Mouse (Mus musculus): Measurements from ENCODE around the gene Trim41. TPM values are rescaled to one million over a fixed set of nuclear protein-coding genes. Genes with fewer than 3 reads are reported as not detected.

The Trim41 gene
- polyA plus RNA-seq, 1 experiment = 45.0 TPM

DNA sequence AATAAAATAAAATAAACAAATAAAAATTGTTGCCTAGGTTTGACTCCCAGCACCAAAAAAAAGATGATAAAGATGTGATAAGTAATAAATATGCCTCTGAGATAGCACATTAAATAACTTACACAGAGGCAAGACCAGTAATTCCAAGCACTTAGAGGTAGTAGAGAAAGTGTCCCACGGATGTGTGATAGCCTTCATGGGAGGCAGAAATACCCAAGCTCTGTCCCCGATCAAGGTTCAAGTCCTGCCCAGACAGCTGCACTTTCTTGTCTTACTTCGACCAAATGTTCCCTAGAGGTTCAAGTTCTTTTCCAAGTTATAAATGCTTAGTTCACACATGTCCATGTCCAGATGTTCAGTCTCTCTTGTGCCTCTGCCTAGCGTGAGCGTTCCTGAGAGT, 27.9 kb downstream of the Trim41 start:
- TF ChIP-seq POLR2A (IDR thresholded peaks at IDR 0.05; ENCODE audit: borderline replicate concordance, insufficient read depth, low read length) = no peak
- TF ChIP-seq CTCF (IDR thresholded peaks at IDR 0.05; ENCODE audit: borderline replicate concordance, insufficient read depth, low read depth, low read length) = no peak
- Histone ChIP-seq H3K27ac (ENCODE audit: insufficient read depth, low read length) (no peak overlapping the region), H3K4me3 (replicated peaks; ENCODE audit: insufficient read depth, low read depth, low read length) (no peak overlapping the region), H3K4me1 (ENCODE audit: control insufficient read depth, insufficient read depth, low read length) (no peaks in the 10 kb centered on the region), H3K27me3 (ENCODE audit: control insufficient read depth, insufficient read depth, low read length) (no peaks in the 10 kb centered on the region)
- 84% methylated on average over 5 of the region's 5 CpGs for WGBS
- DNase-seq = no peak

DNA sequence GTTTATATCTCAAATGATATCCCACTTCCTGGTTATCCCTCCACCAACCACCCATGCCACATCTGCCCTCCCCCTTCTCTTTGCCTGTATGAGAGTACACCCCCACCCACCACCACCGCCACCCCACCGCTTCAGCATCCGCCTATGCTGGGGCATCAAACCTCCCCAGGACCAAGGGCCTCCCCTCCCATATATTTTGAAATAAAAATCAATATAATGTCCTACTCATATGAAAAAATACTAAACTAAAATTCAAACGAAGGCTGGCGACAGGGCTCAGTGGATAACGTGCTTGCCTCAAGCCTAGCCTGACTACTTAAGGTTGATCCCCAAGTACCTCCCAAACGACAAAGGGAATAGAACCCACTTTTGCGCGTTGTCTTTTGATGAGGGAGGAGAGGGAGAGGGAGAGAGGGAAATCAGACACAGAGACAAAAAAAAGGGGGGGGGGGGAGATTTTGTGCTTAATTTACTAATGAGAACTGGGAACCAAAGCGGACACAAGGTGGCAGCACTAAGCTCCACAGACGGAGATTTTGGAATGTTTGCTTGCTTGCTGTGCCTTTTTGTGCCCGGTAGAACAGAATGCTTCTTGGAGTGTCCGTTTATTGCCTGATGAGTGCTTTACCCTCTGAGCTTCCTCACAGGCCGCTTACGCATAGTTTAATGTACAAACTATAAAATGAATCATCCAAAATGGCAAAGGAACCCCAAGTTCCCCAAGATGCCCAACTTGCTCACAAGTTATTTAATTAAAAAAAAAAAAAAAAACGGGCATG, 28.7 kb downstream of the Trim41 start:
- H3K4me1 ChIP-seq (ENCODE audit: control insufficient read depth, insufficient read depth, low read length) = no peaks in the 10 kb centered on the region
- peak; percentile 66; the same call in 1 of the 2 replicates for TF ChIP-seq CTCF (IDR thresholded peaks at IDR 0.05; ENCODE audit: borderline replicate concordance, insufficient read depth, low read depth, low read length)
- TF ChIP-seq POLR2A (IDR thresholded peaks at IDR 0.05; ENCODE audit: borderline replicate concordance, insufficient read depth, low read length) = no peak
- H3K27ac ChIP-seq (ENCODE audit: insufficient read depth, low read length) = 0 out of 2 replicates have a peak overlapping the region, but pooled peaks have one; percentile 45
- H3K27me3 ChIP-seq (ENCODE audit: control insufficient read depth, insufficient read depth, low read length) = no peaks in the 10 kb centered on the region
- peak; percentile 81 to 85 for DNase-seq
- WGBS = 4% methylated on average over 16 of the region's 16 CpGs
- H3K4me3 ChIP-seq (replicated peaks; ENCODE audit: insufficient read depth, low read depth, low read length) = peak overlapping the region; percentile 97

DNA sequence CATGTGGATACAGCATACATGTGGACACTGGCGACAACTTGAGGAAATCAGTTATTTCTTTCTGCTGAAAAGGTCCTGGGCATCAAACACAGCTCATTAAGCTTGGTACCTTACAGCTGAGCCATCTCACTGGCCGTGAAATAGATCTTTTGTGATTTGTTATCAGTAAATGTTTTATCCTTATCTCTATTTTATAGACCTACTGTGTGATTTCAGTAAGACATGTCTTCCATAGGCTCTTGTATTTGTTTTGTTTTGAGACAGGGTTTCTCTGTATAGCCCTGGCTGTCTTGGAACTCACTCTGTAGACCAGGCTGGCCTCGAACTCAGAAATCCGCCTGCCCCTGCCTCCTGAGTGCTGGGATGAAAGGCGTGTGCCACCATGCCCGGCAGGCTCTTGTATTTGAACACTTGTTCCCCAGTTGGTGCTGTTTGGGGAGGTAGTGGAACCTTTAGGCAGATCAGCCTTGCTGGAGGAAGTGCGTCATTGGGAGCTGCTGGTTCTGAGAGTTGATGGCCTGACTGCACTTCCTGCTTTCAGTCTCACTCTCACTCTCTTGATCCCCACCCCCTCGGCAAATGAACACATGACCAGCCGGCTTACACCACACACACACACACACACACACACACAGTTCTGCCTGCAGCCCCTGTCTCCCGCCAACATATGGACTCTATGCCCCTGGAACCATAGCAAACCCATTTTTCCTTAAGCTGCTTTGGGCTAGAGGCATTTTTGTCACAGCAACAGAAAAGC, 29.5 kb downstream of the Trim41 start:
- WGBS = 47% methylated on average over 10 of the region's 10 CpGs
- no peak for DNase-seq
- Histone ChIP-seq H3K27ac (ENCODE audit: insufficient read depth, low read length) (no peak overlapping the region), H3K27me3 (ENCODE audit: control insufficient read depth, insufficient read depth, low read length) (no peaks in the 10 kb centered on the region), H3K4me3 (replicated peaks; ENCODE audit: insufficient read depth, low read depth, low read length) (peak overlapping the region; percentile 97), H3K4me1 (ENCODE audit: control insufficient read depth, insufficient read depth, low read length) (no peaks in the 10 kb centered on the region)
- TF ChIP-seq POLR2A (IDR thresholded peaks at IDR 0.05; ENCODE audit: borderline replicate concordance, insufficient read depth, low read length) (no peak), CTCF (IDR thresholded peaks at IDR 0.05; ENCODE audit: borderline replicate concordance, insufficient read depth, low read depth, low read length) (no peak)

DNA sequence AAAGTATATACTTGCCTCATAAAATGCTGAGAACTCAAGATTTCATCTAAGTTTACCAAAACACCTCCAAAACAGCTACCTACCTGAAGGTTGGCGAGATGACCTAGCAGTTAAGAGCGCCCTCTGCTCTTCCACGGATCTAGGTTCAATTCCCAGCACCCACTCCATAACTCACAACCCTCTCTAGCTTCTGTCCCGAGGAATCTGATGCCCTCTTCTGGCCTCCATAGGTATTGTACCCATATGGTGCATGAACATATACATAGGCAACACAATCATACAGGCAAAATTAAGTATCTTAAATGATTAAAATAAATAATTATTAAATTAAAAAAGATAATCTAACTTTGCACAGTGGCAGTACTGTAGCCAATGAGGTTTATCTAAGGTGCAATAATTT, 34.9 kb downstream of the Trim41 start:
- Histone ChIP-seq H3K4me3 (replicated peaks; ENCODE audit: insufficient read depth, low read depth, low read length) (no peak overlapping the region), H3K4me1 (ENCODE audit: control insufficient read depth, insufficient read depth, low read length) (no peaks in the 10 kb centered on the region), H3K27me3 (ENCODE audit: control insufficient read depth, insufficient read depth, low read length) (no peaks in the 10 kb centered on the region), H3K27ac (ENCODE audit: insufficient read depth, low read length) (no peak overlapping the region)
- no peak for TF ChIP-seq POLR2A (IDR thresholded peaks at IDR 0.05; ENCODE audit: borderline replicate concordance, insufficient read depth, low read length)
- TF ChIP-seq CTCF (IDR thresholded peaks at IDR 0.05; ENCODE audit: borderline replicate concordance, insufficient read depth, low read depth, low read length) = no peak
- 89% methylated on average over 4 of the region's 4 CpGs for WGBS
- no peak for DNase-seq

DNA sequence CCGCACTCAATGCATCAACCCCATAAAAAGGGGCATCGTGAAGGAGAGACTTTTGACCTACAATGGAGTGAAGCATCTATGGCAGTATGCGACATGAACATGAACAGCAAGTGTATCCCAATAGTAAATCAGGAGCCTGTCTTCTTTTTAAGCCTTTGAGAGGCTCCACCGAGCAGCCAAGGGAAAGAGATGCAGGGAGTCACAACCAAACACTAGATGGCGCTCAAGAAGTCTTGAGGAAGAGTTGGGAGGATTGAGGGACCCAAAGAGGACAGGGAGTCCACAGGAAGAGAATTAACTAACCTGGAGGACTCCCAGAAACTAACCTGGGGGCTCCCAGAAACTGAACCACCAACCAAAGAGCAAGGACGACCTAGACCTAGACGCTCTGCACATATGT, 37.7 kb downstream of the Trim41 start:
- Histone ChIP-seq H3K4me1 (ENCODE audit: control insufficient read depth, insufficient read depth, low read length) (no peaks in the 10 kb centered on the region), H3K4me3 (replicated peaks; ENCODE audit: insufficient read depth, low read depth, low read length) (no peak overlapping the region), H3K27me3 (ENCODE audit: control insufficient read depth, insufficient read depth, low read length) (no peaks in the 10 kb centered on the region), H3K27ac (ENCODE audit: insufficient read depth, low read length) (no peak overlapping the region)
- TF ChIP-seq CTCF (IDR thresholded peaks at IDR 0.05; ENCODE audit: borderline replicate concordance, insufficient read depth, low read depth, low read length) (peak; percentile 37; the same call in 1 of the 2 replicates), POLR2A (IDR thresholded peaks at IDR 0.05; ENCODE audit: borderline replicate concordance, insufficient read depth, low read length) (no peak)
- WGBS = 36% methylated on average over 7 of the region's 7 CpGs
- DNase-seq = no peak

DNA sequence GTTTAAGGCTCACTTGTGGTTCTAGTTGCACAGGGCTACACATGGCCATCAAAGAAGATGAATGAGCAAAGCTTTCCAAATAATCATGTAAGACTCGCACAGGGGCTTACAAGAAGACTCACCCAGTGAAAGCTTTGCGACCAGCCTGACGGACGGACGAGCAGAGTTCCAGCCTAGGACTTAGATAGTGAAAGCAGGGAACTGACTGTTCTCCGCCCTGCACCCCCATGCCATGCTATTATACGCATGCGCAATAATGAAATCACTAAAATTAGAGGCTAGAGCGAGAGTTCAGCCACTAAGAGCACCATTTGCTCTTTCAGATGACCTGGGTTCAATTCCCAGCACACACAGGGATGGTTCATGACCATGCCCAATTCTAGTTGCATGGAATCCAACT, 39.9 kb downstream of the Trim41 start:
- Histone ChIP-seq H3K4me3 (replicated peaks; ENCODE audit: insufficient read depth, low read depth, low read length) (no peak overlapping the region), H3K4me1 (ENCODE audit: control insufficient read depth, insufficient read depth, low read length) (no peaks in the 10 kb centered on the region), H3K27ac (ENCODE audit: insufficient read depth, low read length) (no peak overlapping the region), H3K27me3 (ENCODE audit: control insufficient read depth, insufficient read depth, low read length) (no peaks in the 10 kb centered on the region)
- WGBS = 88% methylated on average over 9 of the region's 9 CpGs
- no peak for DNase-seq
- no peak for TF ChIP-seq POLR2A (IDR thresholded peaks at IDR 0.05; ENCODE audit: borderline replicate concordance, insufficient read depth, low read length)
- no peak for TF ChIP-seq CTCF (IDR thresholded peaks at IDR 0.05; ENCODE audit: borderline replicate concordance, insufficient read depth, low read depth, low read length)

DNA sequence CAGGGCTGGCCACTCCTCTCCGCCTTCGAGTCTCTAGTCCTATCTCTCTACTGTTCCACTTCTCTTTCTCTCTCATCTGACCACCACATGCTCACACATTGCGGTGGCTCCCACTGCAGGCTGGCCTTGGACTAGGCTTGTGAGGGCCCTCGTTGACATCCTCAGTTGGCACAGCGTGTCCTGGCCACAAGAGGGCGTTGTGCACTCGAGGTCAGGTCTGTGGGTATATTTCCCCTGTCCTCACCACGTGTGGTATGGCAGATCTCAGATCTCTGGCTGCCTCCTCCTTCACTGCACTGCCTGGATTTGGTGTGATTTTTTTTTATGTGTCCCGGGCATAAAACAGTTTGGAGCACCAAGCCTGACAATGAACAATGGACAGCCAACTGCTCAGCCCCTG, 40.5 kb downstream of the Trim41 start:
- no peak for DNase-seq
- no peaks in the 10 kb centered on the region for H3K27me3 ChIP-seq (ENCODE audit: control insufficient read depth, insufficient read depth, low read length)
- H3K4me3 ChIP-seq (replicated peaks; ENCODE audit: insufficient read depth, low read depth, low read length) = no peak overlapping the region
- WGBS = 47% methylated on average over 9 of the region's 9 CpGs
- H3K27ac ChIP-seq (ENCODE audit: insufficient read depth, low read length) = no peak overlapping the region
- TF ChIP-seq CTCF (IDR thresholded peaks at IDR 0.05; ENCODE audit: borderline replicate concordance, insufficient read depth, low read depth, low read length) (no peak), POLR2A (IDR thresholded peaks at IDR 0.05; ENCODE audit: borderline replicate concordance, insufficient read depth, low read length) (no peak)
- no peaks in the 10 kb centered on the region for H3K4me1 ChIP-seq (ENCODE audit: control insufficient read depth, insufficient read depth, low read length)
